Mouse (Mus musculus): ENCODE results near the gene Cox4i2. TPM values are rescaled to one million over a fixed set of nuclear protein-coding genes. Genes with fewer than 3 reads are reported as not detected.
A peak's percentile ranks its signal among the peaks of the same experiment; 100 is the strongest.

Cox4i2 gene
- polyA plus RNA-seq, 1 experiment from 2014 or later = 20.8 TPM

DNA sequence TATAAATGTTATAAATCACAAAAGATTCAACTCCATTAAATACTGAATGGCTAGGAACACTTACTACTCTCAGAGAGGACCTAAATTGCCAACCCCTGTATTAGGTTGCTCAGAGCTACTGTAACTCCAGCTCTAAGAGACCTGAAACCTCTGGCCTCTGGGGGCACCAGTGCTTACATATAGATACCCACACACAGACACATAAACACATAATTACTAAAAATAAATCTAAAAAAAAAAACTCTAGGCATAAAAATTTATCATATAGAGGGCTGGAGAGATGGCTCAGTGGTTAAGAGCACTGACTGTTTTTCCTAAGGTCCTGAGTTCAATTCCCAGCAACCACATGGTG, 46.8 kb downstream of the Cox4i2 start:
- no peak overlapping the region for H3K9ac ChIP-seq
- H3K4me2 ChIP-seq = no peak overlapping the region
- H3K4me3 ChIP-seq = no peak overlapping the region
- H3K27me3 ChIP-seq (replicated peaks) = no peaks in the 10 kb centered on the region
- peaks cover 36% of the 10 kb centered on the region for H3K4me1 ChIP-seq (replicated peaks)
- no peak overlapping the region for H3K27ac ChIP-seq (ENCODE audit: poor library complexity, severe bottlenecking)
- no peak for ATAC-seq (ENCODE audit: insufficient number of reproducible peaks, low FRiP score)
- 0 out of 2 replicates have a peak, but pooled peaks cover 3% of the 10 kb centered on the region for H3K36me3 ChIP-seq
- H3K9me3 ChIP-seq (replicated peaks) = no peaks in the 10 kb centered on the region

DNA sequence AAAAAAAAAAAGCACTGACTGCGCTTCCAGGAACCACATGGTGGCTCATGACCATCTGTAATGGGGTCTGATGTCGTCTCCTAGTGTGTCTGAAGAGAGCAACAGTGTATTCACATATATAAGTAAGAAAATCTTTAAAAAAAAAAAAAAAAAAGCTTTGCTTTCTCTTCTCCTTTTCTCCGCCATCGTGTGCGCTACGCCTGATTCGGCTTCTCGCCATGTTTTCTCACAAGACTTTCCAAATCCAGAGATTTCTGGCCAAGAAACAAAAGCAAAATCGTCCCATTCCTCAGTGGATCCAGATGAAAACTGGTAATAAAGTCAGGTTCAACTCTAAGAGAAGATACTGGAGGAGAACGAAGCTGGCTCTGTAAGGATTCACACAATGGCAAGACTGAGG, 48.3 kb downstream of the Cox4i2 start:
- 93% methylated on average over 10 of the region's 10 CpGs for whole genome bisulfite sequencing
- ATAC-seq (ENCODE audit: insufficient number of reproducible peaks, low FRiP score) = no peak
- Histone ChIP-seq H3K4me1 (replicated peaks) (peaks cover 43% of the 10 kb centered on the region), H3K4me3 (no peak overlapping the region), H3K27ac (ENCODE audit: poor library complexity, severe bottlenecking) (no peak overlapping the region), H3K27me3 (replicated peaks) (no peaks in the 10 kb centered on the region), H3K4me2 (no peak overlapping the region), H3K36me3 (no peaks in the 10 kb centered on the region), H3K9ac (no peak overlapping the region), H3K9me3 (replicated peaks) (no peaks in the 10 kb centered on the region)

DNA sequence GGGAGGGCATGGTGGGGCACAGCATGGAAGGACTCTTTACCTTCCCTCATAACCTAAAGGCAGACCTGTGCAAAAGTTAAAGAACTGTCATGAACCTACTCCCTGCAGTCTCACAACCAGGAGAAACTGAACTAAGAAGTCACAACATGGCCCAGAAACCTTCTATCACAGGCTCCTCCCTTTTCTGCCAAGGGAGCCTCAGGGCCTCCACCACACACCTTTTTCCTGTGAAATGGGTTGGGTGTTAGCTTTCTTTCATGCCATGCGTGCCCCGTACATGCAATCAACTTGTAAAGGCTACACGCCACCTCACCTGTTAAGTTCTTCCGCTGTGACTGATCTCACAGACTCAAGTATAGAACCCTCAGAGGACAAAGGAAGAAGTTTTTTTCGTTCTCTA, 49.1 kb downstream of the Cox4i2 start:
- no peak overlapping the region for H3K4me3 ChIP-seq
- H3K27ac ChIP-seq (ENCODE audit: poor library complexity, severe bottlenecking) = no peak overlapping the region
- no peak for ATAC-seq (ENCODE audit: insufficient number of reproducible peaks, low FRiP score)
- no peak overlapping the region for H3K4me2 ChIP-seq
- WGBS = 84% methylated on average over 5 of the region's 5 CpGs
- no peak overlapping the region for H3K9ac ChIP-seq
- H3K36me3 ChIP-seq = no peaks in the 10 kb centered on the region
- H3K9me3 ChIP-seq (replicated peaks) = no peaks in the 10 kb centered on the region
- H3K4me1 ChIP-seq (replicated peaks) = peaks cover 37% of the 10 kb centered on the region
- no peaks in the 10 kb centered on the region for H3K27me3 ChIP-seq (replicated peaks)

DNA sequence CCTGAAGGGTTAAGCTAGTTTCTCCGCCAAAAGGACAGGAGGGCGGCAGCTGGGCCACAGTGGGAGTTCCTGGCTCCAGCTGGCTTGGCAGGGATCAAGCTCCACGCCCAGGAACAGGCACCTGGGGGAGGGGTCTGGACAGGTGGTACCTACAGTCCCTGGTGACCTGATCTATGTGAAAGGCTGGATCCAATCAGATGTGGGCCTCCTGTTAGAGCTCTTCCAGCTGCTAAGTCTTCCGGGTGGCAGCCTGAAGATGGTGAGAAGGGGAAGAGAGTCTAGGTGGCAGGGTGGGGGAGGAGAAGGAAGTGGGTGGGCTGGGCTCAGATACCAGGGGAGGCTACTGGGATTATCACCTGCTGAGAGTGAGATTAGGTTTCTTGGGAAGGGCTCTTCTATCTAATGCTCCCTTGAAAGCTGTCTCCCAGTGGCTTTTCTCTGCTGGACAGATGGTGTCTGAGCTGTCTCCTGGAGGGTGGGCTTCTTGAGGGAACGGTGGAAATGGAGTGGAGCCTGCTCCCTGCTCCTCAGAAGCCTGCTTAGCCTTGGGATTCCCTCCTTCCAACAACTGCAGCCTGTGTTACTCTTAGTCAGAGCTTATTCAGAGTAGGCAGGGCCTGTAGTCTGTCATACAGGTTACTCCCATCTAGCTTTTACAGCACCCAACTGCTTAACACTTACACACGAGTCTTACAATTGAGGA, 50.6 kb downstream of the Cox4i2 start:
- no peak; the same call in 1 of the 2 replicates for ATAC-seq (ENCODE audit: insufficient number of reproducible peaks, low FRiP score)
- H3K36me3 ChIP-seq = no peaks in the 10 kb centered on the region
- H3K4me1 ChIP-seq (replicated peaks) = peaks cover 40% of the 10 kb centered on the region
- H3K4me3 ChIP-seq = no peak overlapping the region
- peak overlapping the region; percentile 70 for H3K27ac ChIP-seq (ENCODE audit: poor library complexity, severe bottlenecking)
- no peaks in the 10 kb centered on the region for H3K9me3 ChIP-seq (replicated peaks)
- peak overlapping the region; percentile 56; the same call in 1 of the 2 replicates for H3K9ac ChIP-seq
- H3K27me3 ChIP-seq (replicated peaks) = no peaks in the 10 kb centered on the region
- 14% methylated on average over 6 of the region's 6 CpGs for WGBS
- 0 out of 2 replicates have a peak overlapping the region, but pooled peaks have one; percentile 11 for H3K4me2 ChIP-seq

DNA sequence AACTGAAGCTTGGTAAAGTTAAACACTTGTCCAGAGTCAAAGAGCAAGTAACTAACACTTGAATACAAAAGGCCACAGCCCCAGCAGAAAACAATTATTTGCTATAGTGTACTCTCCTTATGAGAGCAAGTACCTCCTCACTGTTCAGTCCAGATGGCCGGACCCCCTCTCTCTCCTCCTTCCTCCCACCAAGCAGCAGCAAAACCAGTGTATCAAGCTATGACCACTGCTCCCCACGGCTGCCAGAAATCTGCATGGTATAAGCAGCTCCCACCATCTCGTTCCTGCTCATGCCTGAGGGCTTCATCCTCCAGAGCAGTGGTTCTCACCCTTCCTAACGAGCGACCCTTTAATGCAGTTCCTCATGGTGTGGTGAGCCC, 51.1 kb downstream of the Cox4i2 start:
- WGBS = 55% methylated on average over 5 of the region's 5 CpGs
- 0 out of 2 replicates have a peak overlapping the region, but pooled peaks have one; percentile 56 for H3K9ac ChIP-seq
- H3K27ac ChIP-seq (ENCODE audit: poor library complexity, severe bottlenecking) = peak overlapping the region; percentile 70; the same call in 1 of the 2 replicates

DNA sequence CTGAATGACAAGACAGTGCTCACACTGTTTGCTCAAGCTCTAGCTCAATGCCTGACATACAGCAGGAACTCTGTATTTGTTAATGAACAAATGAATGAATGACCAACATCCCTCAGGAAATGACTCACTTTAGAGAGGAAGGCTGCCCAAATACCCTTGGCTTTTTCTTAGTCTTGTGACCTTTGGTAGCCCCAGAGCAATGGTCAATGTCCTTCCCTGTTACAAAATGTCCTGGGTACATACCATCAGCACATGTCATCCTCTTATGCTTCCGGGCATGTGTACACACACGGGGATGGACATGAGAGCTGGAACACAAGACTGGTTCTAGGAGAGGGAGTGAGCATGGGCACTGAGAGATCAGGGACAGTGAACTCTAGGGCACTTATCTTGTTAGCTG, 52.1 kb downstream of the Cox4i2 start:
- 56% methylated on average over 2 of the region's 2 CpGs for WGBS
- H3K4me3 ChIP-seq = no peak overlapping the region
- H3K9me3 ChIP-seq (replicated peaks) = no peaks in the 10 kb centered on the region
- no peaks in the 10 kb centered on the region for H3K27me3 ChIP-seq (replicated peaks)
- no peak for ATAC-seq (ENCODE audit: insufficient number of reproducible peaks, low FRiP score)
- peaks cover 48% of the 10 kb centered on the region for H3K4me1 ChIP-seq (replicated peaks)
- H3K9ac ChIP-seq = no peak overlapping the region
- H3K4me2 ChIP-seq = no peak overlapping the region
- H3K27ac ChIP-seq (ENCODE audit: poor library complexity, severe bottlenecking) = peak overlapping the region; percentile 6; the same call in 1 of the 2 replicates
- no peaks in the 10 kb centered on the region for H3K36me3 ChIP-seq

More for the DNA sequence above, 51.1 kb downstream of the Cox4i2 start:
- no peak overlapping the region for H3K4me3 ChIP-seq
- peaks cover 41% of the 10 kb centered on the region for H3K4me1 ChIP-seq (replicated peaks)
- H3K36me3 ChIP-seq = no peaks in the 10 kb centered on the region
- H3K27me3 ChIP-seq (replicated peaks) = no peaks in the 10 kb centered on the region
- no peaks in the 10 kb centered on the region for H3K9me3 ChIP-seq (replicated peaks)
- no peak for ATAC-seq (ENCODE audit: insufficient number of reproducible peaks, low FRiP score)
- H3K4me2 ChIP-seq = no peak overlapping the region

DNA sequence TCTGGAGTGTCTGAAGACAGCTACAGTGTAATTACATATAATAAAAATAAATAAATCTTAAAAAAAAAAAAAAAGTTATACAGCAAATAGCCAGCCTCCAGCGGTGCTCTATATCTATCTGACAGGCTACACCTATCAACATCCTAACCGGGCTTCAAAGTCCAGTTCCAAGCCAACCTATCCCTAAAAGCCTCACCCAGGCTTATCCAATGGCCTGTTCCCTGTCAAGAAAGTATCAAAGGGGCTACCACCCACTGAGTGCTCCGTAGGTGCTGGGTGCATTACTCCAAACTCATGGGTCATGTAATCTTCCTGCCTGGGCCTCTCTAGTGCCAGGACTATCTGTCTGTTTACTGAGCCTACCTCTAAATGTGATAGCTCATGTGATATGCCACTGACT, 54.2 kb downstream of the Cox4i2 start:
- Histone ChIP-seq H3K27me3 (replicated peaks) (no peaks in the 10 kb centered on the region), H3K4me1 (replicated peaks) (peaks cover 57% of the 10 kb centered on the region), H3K4me2 (no peak overlapping the region), H3K27ac (ENCODE audit: poor library complexity, severe bottlenecking) (no peak overlapping the region), H3K9ac (no peak overlapping the region), H3K36me3 (no peaks in the 10 kb centered on the region), H3K4me3 (no peak overlapping the region), H3K9me3 (replicated peaks) (no peaks in the 10 kb centered on the region)
- 61% methylated on average over 3 of the region's 3 CpGs for WGBS
- ATAC-seq (ENCODE audit: insufficient number of reproducible peaks, low FRiP score) = no peak

DNA sequence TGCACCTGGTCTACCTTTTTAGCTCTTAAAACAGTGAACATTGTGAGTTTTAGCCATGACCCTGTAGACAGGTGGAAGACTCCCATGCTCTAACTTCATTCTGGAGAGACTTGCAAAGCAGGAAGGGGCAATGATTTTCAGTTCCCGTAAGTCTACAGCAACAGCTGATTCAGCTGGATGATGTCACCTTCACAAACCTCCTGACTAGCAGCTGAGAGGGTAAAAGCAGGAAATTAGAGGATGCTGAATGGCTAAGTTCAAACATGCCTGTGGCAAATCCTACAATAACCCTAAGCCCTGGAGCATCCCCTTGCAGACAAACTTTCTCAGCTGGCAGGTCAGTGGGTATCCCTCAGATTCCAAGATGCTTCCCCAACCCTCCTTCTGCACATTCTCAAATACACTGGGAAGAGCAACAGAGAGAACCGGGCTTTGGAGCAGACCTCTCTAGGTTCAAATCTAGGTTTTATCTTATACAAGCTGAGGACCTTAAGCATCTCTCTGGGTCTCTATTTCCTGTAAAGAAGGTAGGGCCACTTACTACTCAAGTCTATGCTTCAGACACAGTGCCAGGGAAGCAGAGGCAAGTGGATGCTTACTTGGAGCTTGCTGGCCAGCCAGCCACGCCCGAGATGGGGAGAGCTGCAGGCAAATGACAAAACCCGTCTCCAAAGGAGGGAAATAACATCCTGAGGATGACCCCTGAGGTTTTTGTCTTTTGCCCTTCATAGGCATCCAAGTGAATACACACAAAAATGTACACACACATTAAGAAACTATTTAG, 56.4 kb downstream of the Cox4i2 start:
- Histone ChIP-seq H3K4me3 (no peak overlapping the region), H3K9me3 (replicated peaks) (no peaks in the 10 kb centered on the region), H3K36me3 (no peaks in the 10 kb centered on the region), H3K4me2 (0 out of 2 replicates have a peak overlapping the region, but pooled peaks have one; percentile 9), H3K9ac (no peak overlapping the region), H3K27me3 (replicated peaks) (no peaks in the 10 kb centered on the region), H3K4me1 (replicated peaks) (peaks cover 52% of the 10 kb centered on the region), H3K27ac (ENCODE audit: poor library complexity, severe bottlenecking) (peak overlapping the region; percentile 40)
- whole genome bisulfite sequencing = 64% methylated on average over 5 of the region's 5 CpGs
- no peak for ATAC-seq (ENCODE audit: insufficient number of reproducible peaks, low FRiP score)

DNA sequence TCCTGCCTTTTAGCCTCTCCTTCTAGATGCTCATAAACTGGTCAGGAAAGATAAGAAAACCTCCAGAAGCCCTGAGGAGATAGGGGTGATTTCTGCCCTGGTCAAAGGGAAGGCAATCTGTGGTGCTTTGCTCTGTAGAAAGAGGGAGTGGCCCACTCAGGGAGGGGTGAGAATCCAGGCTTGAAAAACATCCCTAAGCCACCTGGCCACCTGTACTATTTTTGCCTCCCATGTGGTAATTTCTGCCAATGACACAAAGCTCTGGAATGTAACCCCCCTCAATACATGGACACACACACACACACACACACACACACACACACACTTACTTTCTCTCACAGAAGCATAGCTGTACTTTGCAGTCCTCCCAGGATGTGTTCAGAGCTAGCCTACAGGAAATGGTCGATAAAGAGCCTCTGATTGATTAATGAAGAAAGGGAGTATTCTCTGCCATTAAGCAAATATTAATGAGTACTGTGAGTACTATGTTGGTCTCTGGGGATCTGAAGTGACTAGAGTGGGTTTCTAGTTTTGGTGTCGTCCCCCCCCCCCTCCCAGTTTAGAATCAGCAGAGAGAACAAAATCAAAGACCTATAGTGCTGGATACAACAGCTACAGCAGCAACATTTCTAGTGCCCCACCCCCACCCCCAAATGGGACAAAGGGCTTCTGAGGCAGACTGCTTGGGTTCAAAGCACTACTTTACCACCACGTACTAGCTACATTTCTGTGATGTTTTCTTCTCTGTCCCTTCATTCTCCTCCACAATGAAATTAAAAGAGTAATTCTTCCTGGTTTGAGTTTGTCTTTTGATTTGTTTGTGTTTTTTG, 57.6 kb downstream of the Cox4i2 start:
- ATAC-seq (ENCODE audit: insufficient number of reproducible peaks, low FRiP score) = peak; percentile 79
- WGBS = 45% methylated on average over 3 of the region's 3 CpGs

DNA sequence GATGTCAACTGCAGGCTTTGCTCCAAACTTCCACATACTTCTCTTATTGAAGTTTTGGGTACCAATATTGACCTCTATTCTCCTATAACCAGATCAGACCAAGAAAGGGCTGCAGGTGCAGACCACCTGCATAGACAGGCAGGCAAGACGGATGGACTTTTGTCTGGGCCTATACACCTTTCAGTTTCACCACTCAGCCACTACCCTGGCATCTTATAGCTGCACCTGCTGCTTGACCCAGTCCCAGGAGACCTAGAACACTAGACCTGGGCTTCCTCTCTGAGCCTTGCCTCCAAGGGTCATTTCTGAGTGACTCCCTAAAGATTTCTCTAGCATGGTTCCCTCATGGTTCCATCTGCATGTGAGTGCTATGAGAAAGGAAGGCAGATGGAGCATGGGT, 59.3 kb downstream of the Cox4i2 start:
- Histone ChIP-seq H3K4me1 (replicated peaks) (peaks cover 64% of the 10 kb centered on the region), H3K36me3 (no peaks in the 10 kb centered on the region), H3K4me3 (no peak overlapping the region), H3K4me2 (no peak overlapping the region), H3K27ac (ENCODE audit: poor library complexity, severe bottlenecking) (0 out of 2 replicates have a peak overlapping the region, but pooled peaks have one; percentile 73), H3K27me3 (replicated peaks) (no peaks in the 10 kb centered on the region), H3K9ac (no peak overlapping the region), H3K9me3 (replicated peaks) (no peaks in the 10 kb centered on the region)
- ATAC-seq (ENCODE audit: insufficient number of reproducible peaks, low FRiP score) = no peak
- 90% methylated on average over 1 of the region's 1 CpGs for WGBS

More for the DNA sequence above, 57.6 kb downstream of the Cox4i2 start:
- Histone ChIP-seq H3K4me1 (replicated peaks) (peaks cover 50% of the 10 kb centered on the region), H3K4me2 (no peak overlapping the region), H3K9ac (0 out of 2 replicates have a peak overlapping the region, but pooled peaks have one; percentile 13), H3K27ac (ENCODE audit: poor library complexity, severe bottlenecking) (peak overlapping the region; percentile 40), H3K27me3 (replicated peaks) (no peaks in the 10 kb centered on the region), H3K9me3 (replicated peaks) (no peaks in the 10 kb centered on the region), H3K36me3 (no peaks in the 10 kb centered on the region), H3K4me3 (no peak overlapping the region)
